Mouse (Mus musculus) kidney, postnatal 10 days (tissue): ENCODE measurements around the gene Colgalt1.

Experiments
- DNase-seq: peaks from one replicate; pipeline ENCODE4 v3.0.0; 2021; ENCODE audit warnings: mixed read lengths

Gene Colgalt1

DNA sequence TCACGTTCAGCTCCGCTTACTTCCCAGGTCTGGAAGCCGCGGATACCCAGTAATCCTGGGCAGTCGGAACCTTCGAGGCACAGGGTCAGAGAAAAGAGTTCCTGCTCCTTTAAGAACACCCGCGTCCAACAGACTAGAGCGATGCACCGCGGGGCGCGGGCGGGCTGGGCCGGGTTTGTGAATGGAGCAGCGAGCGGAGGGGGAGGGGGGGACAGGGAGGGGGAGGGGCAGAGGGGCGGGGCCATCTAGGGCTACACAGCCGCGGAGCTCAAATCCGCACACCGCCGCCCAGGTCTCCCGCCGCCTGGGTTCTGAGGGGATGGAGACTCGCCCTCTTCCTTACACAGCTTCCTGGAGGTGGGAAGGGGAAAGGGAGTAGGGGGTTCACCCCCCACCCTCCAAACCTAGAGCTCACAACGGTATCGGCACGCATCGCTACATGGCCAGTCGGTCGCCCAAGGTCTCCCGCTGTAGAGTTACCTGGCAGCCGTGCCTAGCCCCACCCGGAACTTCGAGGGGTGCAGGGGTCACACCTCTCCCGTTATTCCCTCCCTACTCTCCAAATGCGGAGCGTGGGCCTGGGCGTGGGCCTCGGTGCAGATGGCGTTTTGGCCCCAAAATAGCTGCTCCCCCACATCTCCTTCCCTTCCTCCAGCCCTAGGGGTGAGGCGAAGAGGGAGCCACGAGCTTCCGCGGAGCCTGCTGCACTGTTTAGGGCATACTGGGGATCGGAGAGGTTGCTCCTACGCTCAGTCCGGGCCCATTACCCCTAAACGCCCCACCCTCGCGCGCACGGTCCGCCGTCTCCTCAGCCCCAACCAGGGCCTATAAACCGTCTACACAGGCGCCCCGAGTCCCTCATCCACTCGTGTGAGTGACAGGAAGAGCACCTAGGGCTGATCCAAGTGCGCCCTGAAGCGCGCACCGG is 60.1 kb downstream of the Colgalt1 start:
- peak; percentile 68 for DNase-seq

DNA sequence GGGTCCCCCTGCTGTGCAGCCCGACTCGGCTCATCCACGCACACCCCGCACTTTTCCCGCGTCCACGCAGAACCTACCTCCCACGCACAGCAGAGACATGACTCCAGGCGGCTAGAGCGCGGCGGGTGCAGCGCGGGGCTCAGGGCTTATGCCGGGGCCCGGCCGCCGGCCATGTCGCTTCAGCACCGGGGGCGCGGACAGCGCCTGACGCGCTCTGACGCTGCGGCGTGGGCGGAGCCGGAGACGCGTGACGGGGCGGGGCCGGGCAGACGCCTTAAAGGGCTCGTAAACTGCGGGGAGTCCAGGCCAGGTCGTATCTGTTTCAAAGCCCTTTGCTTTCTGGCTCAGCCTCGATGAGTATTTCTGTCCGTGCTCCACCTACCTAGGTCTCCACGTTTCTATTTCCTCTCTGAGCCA is 60.8 kb downstream of the Colgalt1 start, which contains the start of gene Unc13a:
TSS of gene Unc13a (minus strand) at position 209 of the 417 bp plus-strand sequence.
- peak; percentile 95 for DNase-seq

- no peak for DNase-seq
Observed at GRCm38 (mm10) chr8:71672168-71672735, 61.5 kb downstream of the Colgalt1 start.

DNA sequence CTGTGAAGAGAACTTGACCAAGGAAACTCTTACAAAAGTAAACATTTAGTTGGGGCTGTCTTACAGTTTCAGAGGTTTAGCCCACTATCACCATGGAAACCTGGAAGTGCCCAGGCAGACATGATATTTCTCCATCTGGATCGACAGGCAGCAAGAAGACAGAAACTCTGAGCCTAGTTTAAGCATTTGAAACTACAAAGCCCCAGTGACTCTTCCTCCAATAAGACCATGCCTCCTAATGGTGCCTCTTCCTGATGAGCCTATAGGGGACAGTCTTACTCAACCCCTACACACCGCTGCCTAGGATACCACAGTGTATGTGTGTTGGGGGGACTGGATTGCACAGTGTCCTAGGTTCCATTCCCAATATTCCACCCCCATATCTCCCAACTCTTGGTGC is 63.3 kb downstream of the Colgalt1 start:
- DNase-seq: no peak
